Mouse (Mus musculus) heart, postnatal 25 days (tissue): ENCODE measurements around the gene Dock6. TPM values are rescaled to one million over a fixed set of nuclear protein-coding genes. Genes with fewer than 3 reads are reported as not detected.
"Not testable (repeated sequence)": the region's sequence is repeated elsewhere in the genome, so short reads cannot be mapped to it uniquely, and the experiment has no call there.

Experiments
- DNase-seq: peaks from one replicate; pipeline ENCODE4 v3.0.0; 2022; ENCODE audit warnings: low spot score
- intact Hi-C: fragments of 180-260 bp; cut with DNase I; formaldehyde crosslinking; loops from one replicate; pipeline ENCODE4 v1.15.1; 2025
- total RNA-seq, 2 experiments: library from RNA; stranded (reverse); gene quantifications; 2 replicates each; pipeline ENCODE4 v1.2.3; 2021

The Dock6 gene
- total RNA-seq = 10 to 100 TPM; 34.9 to 36.9 TPM

DNA sequence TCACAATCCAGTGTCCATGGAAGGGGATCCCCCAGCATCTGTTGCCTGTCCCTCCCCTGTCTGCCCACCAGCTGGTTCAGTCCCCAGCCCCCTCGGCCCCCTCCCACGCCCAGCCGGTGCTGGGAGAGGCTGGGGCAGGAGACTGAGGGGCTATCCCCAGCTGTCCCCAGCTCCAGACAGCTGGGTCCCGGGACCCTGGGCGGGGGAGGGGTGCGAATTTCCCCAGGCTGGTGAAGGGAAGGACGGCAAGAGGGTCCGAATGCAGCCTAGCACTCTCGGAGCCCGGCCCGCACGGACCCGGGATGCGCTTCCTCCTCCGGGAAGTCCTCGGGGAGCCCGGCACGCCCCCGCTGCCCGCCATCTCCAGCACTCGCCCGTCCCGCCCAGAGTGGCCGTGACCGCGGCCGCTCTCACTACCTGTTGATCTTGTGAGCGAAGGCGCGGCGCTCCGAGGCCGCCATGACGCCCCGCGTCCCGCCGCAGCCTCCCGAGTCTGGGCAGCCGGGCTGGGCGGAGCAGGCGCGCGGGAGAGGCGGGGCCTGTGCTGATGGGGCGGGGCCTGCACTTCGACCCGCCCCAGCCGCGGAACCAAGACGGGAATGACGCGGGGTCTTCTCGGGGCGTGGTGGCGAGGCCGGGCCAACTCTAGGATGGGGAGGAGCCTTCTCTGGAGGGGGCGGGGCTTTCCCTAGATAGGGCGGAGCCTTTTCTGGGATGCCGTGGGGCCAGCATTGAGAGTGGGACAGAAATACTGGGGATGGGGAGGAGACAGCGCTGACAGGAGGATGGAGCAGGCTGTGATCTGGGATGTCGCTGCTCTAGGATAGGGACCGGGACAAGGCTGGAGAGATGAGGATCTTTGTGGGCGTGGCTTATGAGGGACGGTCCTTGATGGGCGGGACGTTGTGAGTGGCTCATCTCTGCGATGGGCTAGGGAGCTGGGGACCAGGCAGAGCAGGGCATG, at the start of gene Dock6:
Gene Dock6, minus strand, starts transcription at position 508 of the 964 bp plus-strand sequence.
- intact Hi-C loops = no loop called here
- peak; percentile 84 for DNase-seq

DNA sequence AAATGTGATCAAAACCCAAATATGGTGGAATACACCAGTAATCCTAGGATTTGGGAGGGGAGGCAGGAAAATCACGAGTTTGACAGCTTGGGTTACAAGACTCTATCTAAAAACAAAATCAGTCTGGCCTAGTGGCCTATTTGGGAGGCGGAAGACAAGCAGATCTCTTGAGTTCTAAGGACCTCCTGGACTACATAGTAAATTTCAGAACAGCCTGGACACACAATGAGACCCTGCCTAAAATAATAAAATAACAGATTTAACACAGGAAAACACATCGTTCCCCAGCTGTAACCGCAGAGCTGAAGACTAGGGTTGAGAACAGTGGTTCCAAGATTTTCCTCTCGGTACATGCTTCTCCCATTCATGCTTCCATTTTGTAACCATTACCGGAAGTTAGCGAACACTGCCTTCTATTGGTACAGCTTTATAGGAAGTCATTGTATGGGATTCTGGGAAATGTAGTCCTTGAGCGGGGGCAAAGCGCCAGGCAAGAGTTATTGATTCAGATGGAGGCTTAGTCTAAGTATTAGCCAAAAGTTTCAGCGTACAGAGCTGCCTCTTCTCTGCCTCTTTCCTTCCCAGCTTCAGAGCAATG, 48.9 kb upstream of the Dock6 start:
- DNase-seq = no peak
- intact Hi-C loops = no loop called here

DNA sequence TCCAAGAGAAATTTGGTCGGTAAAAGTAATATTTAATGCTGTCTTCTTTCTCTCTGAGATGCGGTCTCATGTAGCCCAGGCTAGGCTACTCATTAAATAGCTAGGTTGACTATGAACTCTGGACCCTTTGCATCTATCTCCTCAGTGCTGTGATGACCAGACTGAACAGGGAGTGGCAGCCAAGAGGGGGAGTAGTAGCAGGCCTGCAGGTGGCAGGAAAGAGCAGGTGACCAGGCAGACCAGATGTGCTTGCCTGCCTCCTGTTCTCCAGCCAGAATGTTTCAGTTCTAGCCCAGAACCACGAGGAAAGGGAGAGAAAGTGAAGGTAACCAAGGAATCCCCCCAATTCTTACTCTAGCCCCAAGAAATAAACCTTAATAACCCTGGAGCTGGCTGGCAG, 36.8 kb upstream of the Dock6 start:
- intact Hi-C loops = no loop called here
- no peak for DNase-seq

DNA sequence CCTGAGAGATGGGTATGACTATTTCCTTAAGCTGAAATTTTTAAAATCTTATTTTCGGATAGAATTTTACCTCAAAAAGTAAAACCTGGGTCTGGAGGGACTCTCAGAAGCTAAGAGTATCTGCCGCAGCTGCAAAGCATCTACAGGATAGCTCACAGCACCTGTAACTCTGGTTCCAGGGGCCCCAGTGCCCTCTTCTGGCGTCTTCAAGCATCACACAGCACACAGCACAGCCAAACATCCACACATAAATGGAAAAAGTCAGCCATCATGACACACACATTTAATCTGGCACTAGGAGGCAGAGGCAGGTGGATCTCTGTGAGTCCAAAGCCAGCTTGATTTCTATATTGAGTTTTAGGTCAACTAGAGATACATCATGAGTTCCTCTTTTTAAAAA, 24.2 kb upstream of the Dock6 start:
- DNase-seq = no peak
- intact Hi-C loops = no loop called here

DNA sequence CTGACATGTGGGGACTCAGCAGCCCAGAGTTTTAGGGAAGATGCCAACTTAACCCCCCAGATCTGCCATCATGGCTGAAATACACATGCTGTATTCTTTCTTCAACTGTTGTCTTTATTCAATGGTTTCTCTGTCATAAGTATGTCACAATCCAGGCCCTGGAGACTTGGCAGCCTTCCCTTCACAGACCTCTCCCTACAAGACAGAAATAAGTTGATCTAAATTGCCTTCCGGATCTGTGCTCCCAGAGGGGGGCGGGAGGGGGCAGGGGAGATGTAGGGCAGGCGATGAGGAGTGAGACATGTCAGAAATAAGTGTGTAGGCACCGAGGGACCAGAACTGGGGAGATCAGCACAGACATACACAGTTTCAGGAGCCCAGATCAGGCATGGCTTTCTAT, 19.8 kb upstream of the Dock6 start:
- DNase-seq = no peak
- intact Hi-C loops = loop anchor here (5.0 kb wide), 2 partner anchors 175 to 190 kb away; no protein-coding TSS in a partner anchor

DNA sequence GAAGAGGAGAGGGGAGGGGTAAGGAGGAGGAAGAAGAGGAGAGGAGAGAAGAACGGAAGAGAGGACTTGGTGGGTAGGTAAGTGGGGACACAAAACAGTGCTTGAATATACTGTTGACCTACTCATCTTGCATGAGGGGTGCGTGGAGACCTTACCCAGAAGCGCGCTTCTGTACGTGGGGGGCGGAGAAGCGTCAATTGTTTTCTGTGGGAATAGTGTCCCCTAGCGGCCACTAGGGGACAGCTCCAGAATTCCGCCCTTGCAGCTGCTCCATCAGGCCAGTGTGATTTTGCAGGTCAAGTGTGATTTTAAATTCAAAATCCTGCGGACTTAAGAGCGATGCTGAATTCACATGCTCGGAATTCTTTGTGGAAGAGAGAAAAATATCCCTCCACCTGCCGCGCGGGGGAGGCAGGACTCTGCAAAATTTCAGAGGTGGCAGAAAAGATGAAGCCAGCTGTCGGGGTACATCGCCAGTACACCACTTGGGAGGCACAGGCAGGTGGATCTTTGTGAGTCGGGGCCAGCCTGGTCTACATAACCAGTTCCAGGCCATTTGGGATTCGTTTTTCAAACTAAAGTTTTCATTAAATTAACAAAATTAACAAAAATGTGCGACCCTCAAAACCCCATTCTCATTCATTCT, 18.6 kb upstream of the Dock6 start:
- peak; percentile 25 for DNase-seq
- intact Hi-C loops = loop anchor here (1.0 to 5.0 kb wide), 4 partner anchors 31 to 269 kb away; no protein-coding TSS in a partner anchor

DNA sequence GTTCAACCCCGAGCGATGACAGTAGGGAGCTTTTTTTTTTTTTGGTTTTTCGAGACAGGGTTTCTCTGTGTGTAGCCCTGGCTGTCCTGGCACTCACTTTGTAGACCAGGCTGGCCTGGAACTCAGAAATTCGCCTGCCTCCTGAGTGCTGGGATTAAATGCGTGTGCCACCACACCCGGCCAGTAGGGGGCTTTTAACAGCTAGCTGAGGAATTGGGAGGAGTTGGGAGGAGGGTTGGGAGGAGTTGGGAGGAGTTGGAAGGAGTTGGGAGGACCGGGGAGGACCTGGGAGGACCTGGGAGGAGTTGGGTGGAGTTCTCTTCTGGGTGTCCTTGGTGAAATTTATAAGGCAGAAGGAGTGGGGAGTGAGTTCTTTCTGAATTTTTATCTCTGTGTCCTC, 16.9 kb upstream of the Dock6 start:
- DNase-seq = peak; percentile 52
- intact Hi-C loops = not testable (repeated sequence)

DNA sequence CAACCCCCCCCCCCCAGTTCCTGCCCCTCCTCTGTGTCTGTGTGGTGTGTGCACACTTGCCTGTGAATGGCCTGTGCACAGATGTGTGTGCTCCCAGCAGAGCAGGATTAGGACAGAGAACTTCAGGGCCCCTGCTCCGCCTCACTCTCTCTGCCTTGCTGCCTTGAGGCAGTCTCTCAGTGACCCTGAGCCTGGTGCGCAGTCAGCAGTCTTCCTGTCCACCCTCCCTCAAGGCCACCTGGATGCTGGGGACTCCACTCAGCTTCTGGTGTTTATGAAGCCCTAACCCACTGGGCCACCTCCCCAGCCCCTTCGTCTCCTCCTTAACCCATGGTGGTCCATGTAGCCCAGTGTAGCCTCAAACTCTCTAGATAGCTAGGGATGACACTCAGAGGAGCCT, 15.3 kb upstream of the Dock6 start:
- DNase-seq = no peak
- intact Hi-C loops = no loop called here

DNA sequence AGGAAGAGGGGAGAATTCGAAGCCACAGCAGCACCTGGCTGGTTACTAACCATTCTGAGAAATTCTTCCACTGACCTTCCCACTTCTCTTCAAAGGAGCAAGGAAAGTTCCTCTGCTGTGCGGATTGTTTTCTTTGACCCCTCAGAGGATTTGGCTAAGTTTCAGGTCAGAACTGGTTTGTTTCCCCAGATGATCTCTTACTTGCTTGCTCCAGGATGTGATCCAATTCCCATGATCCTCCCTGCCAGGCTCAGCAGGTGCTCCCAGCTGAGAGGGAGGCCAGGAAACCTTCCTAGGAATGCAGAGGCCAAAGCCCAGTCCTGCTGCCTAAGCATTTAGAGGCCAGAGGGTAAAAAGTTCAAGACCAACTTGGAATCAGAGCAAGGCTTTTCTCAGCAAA, 14.2 kb upstream of the Dock6 start:
- no peak for DNase-seq
- intact Hi-C loops = no loop called here

DNA sequence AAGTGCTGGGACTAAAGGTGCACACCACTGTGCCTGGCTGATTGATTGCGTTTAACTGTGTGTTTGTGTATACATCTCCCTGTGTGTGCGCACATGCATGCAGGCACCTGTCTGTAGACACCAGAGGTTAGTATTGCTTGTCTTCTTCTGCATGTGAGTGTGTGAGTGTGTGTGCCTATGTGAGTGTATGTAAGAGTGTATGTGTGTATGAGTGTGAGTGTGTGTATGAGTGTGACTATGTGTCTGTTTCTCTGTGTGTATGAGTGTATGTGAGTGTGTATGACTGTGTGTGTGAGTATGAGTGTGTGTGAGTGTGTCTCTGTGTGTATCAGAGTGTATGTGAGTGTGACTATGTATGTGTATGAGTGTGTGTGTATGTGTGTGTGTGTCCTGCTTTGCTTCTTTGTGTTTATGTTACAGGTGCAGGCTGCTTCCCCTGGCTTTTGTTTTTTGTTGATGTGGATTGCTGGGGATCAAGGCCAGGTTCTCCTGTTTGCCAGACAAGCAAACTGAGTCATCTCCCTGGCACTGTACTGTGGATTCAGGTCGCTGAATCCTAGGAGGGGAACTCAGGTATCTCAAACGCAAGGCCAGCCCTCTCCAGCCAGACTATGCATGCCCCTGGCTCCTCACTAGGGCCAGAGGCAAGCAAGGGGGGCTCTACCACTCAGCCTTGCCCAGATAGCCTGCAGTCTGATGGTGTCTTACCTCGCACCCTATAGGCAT, 13.4 kb upstream of the Dock6 start:
- intact Hi-C loops = no loop called here
- no peak for DNase-seq

DNA sequence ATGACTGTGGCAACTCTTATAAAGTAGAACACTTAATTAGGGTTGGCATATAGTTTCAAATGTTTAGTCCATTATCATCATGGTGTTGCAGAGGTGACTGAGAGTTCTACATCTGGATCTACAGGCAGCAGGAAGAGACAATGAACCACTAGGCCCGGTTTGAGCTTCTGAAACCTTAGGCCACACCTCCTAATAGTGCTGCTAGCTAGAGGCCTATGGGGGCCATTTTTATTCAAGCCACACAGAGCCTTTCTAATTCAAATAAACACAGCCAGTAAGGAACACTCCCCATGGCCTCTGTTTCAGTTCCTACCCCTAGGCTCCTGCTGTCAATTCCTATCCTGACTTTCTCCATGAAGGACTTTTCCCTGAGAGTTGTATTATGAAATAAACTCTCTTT, 9.7 kb upstream of the Dock6 start:
- intact Hi-C loops = no loop called here
- no peak for DNase-seq

DNA sequence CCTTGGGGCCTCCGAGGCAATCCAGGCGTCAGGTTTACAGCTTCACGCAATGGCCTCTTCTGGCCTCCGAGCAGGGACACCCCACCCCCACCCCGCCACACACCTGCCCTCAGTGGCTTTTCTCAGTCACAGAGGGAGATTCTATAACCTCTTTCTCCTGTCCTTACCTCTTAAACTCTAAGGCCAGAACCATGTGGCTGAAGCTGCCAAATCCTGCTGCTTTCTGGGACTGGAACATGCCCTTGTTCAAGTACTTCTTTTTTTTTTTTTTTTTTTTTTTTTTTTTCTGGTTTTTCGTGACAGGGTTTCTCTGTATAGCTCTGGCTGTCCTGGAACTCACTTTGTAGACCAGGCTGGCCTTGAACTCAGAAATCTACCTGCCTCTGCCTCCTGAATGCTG, 7.9 kb upstream of the Dock6 start:
- DNase-seq, intact Hi-C loops: not testable (repeated sequence)

DNA sequence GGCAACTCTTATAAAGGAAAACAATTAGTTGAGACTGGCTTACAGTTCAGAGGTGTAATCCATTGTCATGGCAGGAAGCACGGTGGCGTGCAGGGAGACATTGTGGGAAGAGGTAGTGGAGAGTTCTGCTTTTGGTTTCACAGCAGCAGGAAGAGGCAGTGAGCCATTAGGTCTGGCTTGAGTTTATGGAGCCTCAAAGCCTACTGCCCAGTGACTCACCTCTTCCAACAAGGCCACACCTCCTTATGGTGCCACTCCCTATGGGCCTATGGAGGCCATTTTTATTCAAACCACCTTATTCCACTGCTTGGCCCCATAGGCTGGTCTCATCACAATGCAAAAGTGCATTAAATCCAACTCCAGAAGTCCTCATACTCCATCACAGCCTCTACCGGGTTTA, 7.2 kb upstream of the Dock6 start:
- no peak for DNase-seq
- intact Hi-C loops = no loop called here

DNA sequence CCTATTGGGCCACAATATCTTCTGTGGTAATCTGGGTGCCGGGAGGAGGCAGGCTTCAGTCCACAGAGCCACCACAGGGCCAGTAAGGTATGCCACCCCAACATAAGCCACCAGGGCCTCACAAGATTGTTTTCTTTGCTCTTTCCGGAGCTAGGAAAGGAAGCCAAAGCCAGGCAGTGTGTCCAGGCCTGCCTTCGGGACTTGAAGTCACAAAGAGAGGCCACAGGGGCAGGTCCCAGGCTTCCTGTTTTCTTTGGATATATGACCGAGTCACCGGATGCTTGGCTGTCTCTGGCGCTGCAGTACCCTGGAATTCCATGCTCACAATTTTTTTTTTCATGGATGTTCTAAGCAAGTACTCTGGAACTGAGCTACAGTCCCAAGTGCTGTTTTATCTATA, 5.6 kb upstream of the Dock6 start:
- peak; percentile 73 for DNase-seq
- intact Hi-C loops = no loop called here

DNA sequence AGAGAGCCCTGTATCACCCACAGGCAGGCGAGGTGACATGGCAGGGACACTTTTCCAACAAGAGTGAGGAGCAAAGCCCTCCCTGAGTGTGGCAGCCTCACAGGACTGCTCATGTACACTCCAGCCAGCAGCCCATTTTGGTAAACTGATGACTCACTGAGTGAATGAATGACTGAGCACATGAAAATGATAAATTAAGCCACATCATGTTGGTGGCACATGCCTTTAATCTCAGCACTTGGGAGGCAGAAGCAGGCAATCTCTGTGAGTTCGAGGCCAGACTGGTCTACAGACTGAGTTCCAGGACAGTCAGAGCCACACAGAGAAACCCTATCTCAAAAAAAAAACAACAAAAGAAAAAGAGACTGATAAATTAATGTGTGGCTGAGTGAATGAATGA, 5.1 kb upstream of the Dock6 start:
- intact Hi-C loops = no loop called here
- no peak for DNase-seq

DNA sequence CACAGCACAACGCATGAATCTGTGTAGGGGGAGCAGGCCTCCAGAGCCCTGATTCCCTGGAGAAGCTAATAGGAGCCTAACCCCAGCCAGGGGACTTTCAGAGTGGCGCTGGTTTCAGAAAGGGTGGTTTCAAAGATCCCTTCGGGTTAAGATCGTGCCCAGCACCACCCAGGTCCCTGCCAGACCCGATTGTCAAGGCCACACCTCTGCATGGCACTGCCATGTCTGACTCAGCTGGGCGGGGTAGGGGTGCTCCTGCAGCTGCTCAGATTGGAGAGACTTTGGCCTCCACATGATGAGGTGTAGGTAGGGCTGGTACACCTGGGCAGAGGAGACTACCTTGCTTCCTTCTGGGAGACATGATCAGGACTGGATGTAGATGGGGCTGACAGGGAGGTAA, 2.5 kb upstream of the Dock6 start:
- intact Hi-C loops = no loop called here
- no peak for DNase-seq

DNA sequence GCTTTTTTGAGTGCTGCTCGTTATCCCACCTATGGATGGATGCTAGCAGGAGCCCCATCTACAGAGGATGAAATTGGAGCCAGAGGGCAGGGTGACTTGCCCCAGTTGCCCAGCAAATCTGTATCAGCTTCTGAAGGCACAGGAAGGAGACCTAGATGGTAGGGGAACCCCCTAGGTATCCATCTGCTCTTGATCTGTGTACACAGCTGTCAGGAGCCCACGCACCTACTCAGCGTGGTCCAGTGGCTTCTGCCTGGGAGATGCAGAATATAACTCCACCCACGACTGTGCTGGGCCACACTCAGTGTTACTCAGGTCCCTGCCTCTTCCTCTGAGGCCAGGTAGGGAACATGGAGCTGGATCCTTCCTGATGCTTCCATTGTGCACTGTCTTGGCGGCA, 1.5 kb upstream of the Dock6 start:
- DNase-seq = no peak
- intact Hi-C loops = no loop called here

DNA sequence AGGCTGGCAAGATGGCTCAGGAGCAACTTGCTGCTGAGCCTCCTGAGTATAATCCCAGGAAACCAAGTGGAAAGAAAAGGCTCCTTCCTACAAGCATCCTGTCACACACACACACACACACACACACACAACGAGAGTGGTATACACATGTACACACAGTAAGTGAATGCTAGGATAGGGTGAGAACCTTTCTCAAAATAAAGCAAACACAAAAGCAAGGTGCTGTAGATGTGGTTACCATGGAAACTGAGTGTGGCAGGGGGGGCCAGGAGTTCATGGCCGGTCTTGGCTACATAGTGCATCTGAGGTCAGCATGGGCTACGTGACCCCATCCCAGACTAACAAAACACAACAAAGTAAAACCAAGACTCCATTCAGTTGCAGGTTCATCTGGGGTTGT, 1.4 kb downstream of the Dock6 start:
- DNase-seq = no peak
- intact Hi-C loops = no loop called here

DNA sequence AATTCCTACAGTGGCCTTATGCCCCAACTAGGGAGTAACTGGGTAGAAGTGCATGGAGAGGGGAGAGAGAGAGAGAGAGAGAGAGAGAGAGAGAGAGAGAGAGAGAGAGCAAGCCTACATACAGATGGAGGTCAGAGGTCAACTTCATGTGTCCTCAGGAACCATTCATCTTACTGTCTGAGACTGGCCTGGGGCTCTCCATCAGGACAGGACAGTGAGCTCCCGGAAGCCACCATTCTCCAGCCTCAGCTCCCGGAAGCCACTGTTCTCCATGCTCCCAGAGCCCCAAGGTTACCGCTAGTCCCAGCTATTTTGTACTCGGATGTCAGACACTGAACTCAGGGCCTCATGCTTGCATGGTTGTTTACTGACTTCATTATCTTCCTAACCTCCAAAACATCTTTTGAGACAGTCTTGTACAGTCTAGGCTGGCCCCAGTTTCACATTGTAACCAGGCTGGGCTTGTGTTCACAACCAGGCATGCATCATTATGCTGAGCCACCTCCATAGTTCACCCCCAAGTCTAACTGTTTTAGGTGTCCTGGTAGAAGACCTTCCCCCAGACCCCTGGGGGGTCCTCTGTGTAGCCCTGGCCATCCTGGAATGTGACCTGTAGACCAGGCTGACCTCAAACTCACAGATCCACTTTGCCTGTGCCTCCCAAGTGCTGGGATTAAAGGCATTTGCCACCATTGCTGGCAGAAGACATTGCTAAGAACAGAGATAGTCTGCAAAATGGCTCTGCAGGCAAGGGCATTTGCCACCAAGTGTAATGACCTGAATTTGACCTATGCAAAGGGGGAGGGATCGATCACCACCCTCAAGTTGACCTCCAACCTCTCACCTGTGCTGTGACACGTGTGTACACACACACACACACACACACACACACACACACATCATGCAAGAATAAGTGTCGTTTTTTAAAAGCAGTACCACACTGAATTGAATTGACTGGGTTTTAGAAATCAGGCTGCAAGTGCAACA, 2.5 kb downstream of the Dock6 start:
- intact Hi-C loops = no loop called here
- DNase-seq = no peak
